Mouse (Mus musculus): ENCODE data around the gene Zfp119b. TPM values are rescaled to one million over a fixed set of nuclear protein-coding genes. Genes with fewer than 3 reads are reported as not detected.

Gene Zfp119b
- total RNA-seq (2023), result 1 to 10 TPM; 4.6 to 5.2 TPM

GRCm38 (mm10) chr17:55949400-55949799 is at the start of gene Zfp119b:
Zfp119b (minus strand) TSS chr17:55949500.

GRCm38 (mm10) chr17:55986030-55986961 is 37.0 kb upstream of the Zfp119b start, which contains the start of gene Fsd1:
Fsd1 (plus strand) TSS chr17:55986509.

GRCm38 (mm10) chr17:55969966-55970891 is 20.9 kb upstream of the Zfp119b start, which contains the start of gene Shd:
Shd (plus strand) TSS chr17:55970467.

GRCm38 (mm10) chr17:55958918-55959728 is 9.8 kb upstream of the Zfp119b start, which contains the start of gene Yju2:
Yju2 (plus strand) TSS chr17:55959099.

GRCm38 (mm10) chr17:55952447-55953027 is 3.2 kb upstream of the Zfp119b start, which contains the start of gene Ebi3:
Ebi3 (plus strand) TSS chr17:55952640.

Other genes with a start within 250 kb of the Zfp119b start
- 10 to 100 TPM; 23.8 to 29.6 TPM for gene Pot1b, start 236.9 kb downstream of the Zfp119b start, total RNA-seq (2023)
- 10 to 100 TPM; 13.5 to 18.9 TPM for gene Adgre4, start 199.5 kb downstream of the Zfp119b start, total RNA-seq (2023)
- gene Zfp119a, start 70.6 kb downstream of the Zfp119b start, total RNA-seq (2023), result 1 to 10 TPM; 3.1 to 5.9 TPM
- gene Zfp959, start 57.4 kb downstream of the Zfp119b start, total RNA-seq (2023), result 1 to 10 TPM; 6.5 to 6.9 TPM
- 100 to 1,000 TPM; 124 to 153 TPM for gene Ebi3, start 3.1 kb upstream of the Zfp119b start, total RNA-seq (2023)
- 10 to 100 TPM; 24.1 to 24.2 TPM for gene Yju2, start 9.6 kb upstream of the Zfp119b start, total RNA-seq (2023)
- gene Shd, start 21.0 kb upstream of the Zfp119b start, total RNA-seq (2023), result 1 to 10 TPM in 1 of 2 experiments, under 1 TPM in 1; 0.35 to 1.6 TPM
- not detected for gene Fsd1, start 37.0 kb upstream of the Zfp119b start, total RNA-seq (2023)
- 1 to 10 TPM; 1.1 to 1.5 TPM for gene Stap2, start 56.1 kb upstream of the Zfp119b start, total RNA-seq (2023)
- 10 to 100 TPM; 30.8 to 35.6 TPM for gene Mpnd, start 56.2 kb upstream of the Zfp119b start, total RNA-seq (2023)
- gene Sh3gl1, start 87.1 kb upstream of the Zfp119b start, total RNA-seq (2023), result 10 to 100 TPM; 58.7 to 59.0 TPM
- gene Chaf1a, start 90.9 kb upstream of the Zfp119b start, total RNA-seq (2023), result 10 to 100 TPM; 16.7 to 19.3 TPM
- 10 to 100 TPM; 29.7 to 32.1 TPM for gene Ubxn6, start 125.5 kb upstream of the Zfp119b start, total RNA-seq (2023)
- 10 to 100 TPM; 39.7 to 45.3 TPM for gene Hdgfl2, start 130.1 kb upstream of the Zfp119b start, total RNA-seq (2023)
- gene Plin4, start 160.3 kb upstream of the Zfp119b start, total RNA-seq (2023), result under 1 TPM; 0.31 to 0.49 TPM
- gene Plin5, start 168.1 kb upstream of the Zfp119b start, total RNA-seq (2023), result 1 to 10 TPM; 1.2 to 1.3 TPM
- 100 to 1,000 TPM; 165 to 222 TPM for gene Lrg1, start 172.5 kb upstream of the Zfp119b start, total RNA-seq (2023)
- 1 to 10 TPM; 4.3 TPM for gene Sema6b, start 190.8 kb upstream of the Zfp119b start, total RNA-seq (2023)
- gene Tnfaip8l1, start 213.0 kb upstream of the Zfp119b start, total RNA-seq (2023), result 1 to 10 TPM; 1.3 to 1.8 TPM
- gene Mydgf, start 234.4 kb upstream of the Zfp119b start, total RNA-seq (2023), result 10 to 100 TPM; 26.6 to 30.6 TPM